Mouse (Mus musculus): ENCODE data around the gene Ttll4. TPM values are rescaled to one million over a fixed set of nuclear protein-coding genes. Genes with fewer than 3 reads are reported as not detected.

Ttll4 gene
- 46.8 and 55.5 TPM in 2 replicates for total RNA-seq (2014; fragmentation: Nextera tagmentation)
- total RNA-seq (2017): 19.8 and 38.2 TPM in 2 replicates

- peak; percentile 99 for ATAC-seq (replicated peaks; ENCODE audit: low FRiP score, low TSS enrichment, poor library complexity, severe bottlenecking)
Observed at GRCm38 (mm10) chr1:74661448-74662195, at the start of gene Ttll4. Ttll4 (plus strand) TSS chr1:74661745.

GRCm38 (mm10) chr1:74624183-74624582 lies 37.4 kb upstream of the Ttll4 start:
- no peak for ATAC-seq (replicated peaks; ENCODE audit: low FRiP score, low TSS enrichment, poor library complexity, severe bottlenecking)

GRCm38 (mm10) chr1:74626076-74626475 lies 35.5 kb upstream of the Ttll4 start:
- no peak for ATAC-seq (replicated peaks; ENCODE audit: low FRiP score, low TSS enrichment, poor library complexity, severe bottlenecking)

GRCm38 (mm10) chr1:74628001-74628400 lies 33.5 kb upstream of the Ttll4 start:
- ATAC-seq (replicated peaks; ENCODE audit: low FRiP score, low TSS enrichment, poor library complexity, severe bottlenecking): no peak

GRCm38 (mm10) chr1:74632734-74633133 lies 28.8 kb upstream of the Ttll4 start:
- no peak for ATAC-seq (replicated peaks; ENCODE audit: low FRiP score, low TSS enrichment, poor library complexity, severe bottlenecking)

GRCm38 (mm10) chr1:74643524-74643923 lies 18.0 kb upstream of the Ttll4 start:
- no peak for ATAC-seq (replicated peaks; ENCODE audit: low FRiP score, low TSS enrichment, poor library complexity, severe bottlenecking)

GRCm38 (mm10) chr1:74643926-74644325 lies 17.6 kb upstream of the Ttll4 start:
- ATAC-seq (replicated peaks; ENCODE audit: low FRiP score, low TSS enrichment, poor library complexity, severe bottlenecking): no peak

GRCm38 (mm10) chr1:74662253-74662865 lies 814 bp downstream of the Ttll4 start:
- ATAC-seq (replicated peaks; ENCODE audit: low FRiP score, low TSS enrichment, poor library complexity, severe bottlenecking): peak; percentile 18; the same call in 1 of the 2 replicates

GRCm38 (mm10) chr1:74665153-74665552 lies 3.6 kb downstream of the Ttll4 start:
- ATAC-seq (replicated peaks; ENCODE audit: low FRiP score, low TSS enrichment, poor library complexity, severe bottlenecking): no peak

GRCm38 (mm10) chr1:74668371-74668770 lies 6.8 kb downstream of the Ttll4 start:
- no peak for ATAC-seq (replicated peaks; ENCODE audit: low FRiP score, low TSS enrichment, poor library complexity, severe bottlenecking)

- ATAC-seq (replicated peaks; ENCODE audit: low FRiP score, low TSS enrichment, poor library complexity, severe bottlenecking): no peak
Observed at GRCm38 (mm10) chr1:74672731-74673130, 11.2 kb downstream of the Ttll4 start.

GRCm38 (mm10) chr1:74676863-74677262 lies 15.3 kb downstream of the Ttll4 start:
- ATAC-seq (replicated peaks; ENCODE audit: low FRiP score, low TSS enrichment, poor library complexity, severe bottlenecking): no peak

- ATAC-seq (replicated peaks; ENCODE audit: low FRiP score, low TSS enrichment, poor library complexity, severe bottlenecking): no peak
Observed at GRCm38 (mm10) chr1:74677843-74678242, 16.3 kb downstream of the Ttll4 start.

GRCm38 (mm10) chr1:74687131-74687530 lies 25.6 kb downstream of the Ttll4 start:
- no peak for ATAC-seq (replicated peaks; ENCODE audit: low FRiP score, low TSS enrichment, poor library complexity, severe bottlenecking)

- no peak for ATAC-seq (replicated peaks; ENCODE audit: low FRiP score, low TSS enrichment, poor library complexity, severe bottlenecking)
Observed at GRCm38 (mm10) chr1:74693891-74694583, 32.5 kb downstream of the Ttll4 start.

GRCm38 (mm10) chr1:74695836-74696235 lies 34.3 kb downstream of the Ttll4 start:
- ATAC-seq (replicated peaks; ENCODE audit: low FRiP score, low TSS enrichment, poor library complexity, severe bottlenecking): no peak

GRCm38 (mm10) chr1:74697416-74697815 lies 35.9 kb downstream of the Ttll4 start:
- ATAC-seq (replicated peaks; ENCODE audit: low FRiP score, low TSS enrichment, poor library complexity, severe bottlenecking): no peak

GRCm38 (mm10) chr1:74698353-74698752 lies 36.8 kb downstream of the Ttll4 start:
- ATAC-seq (replicated peaks; ENCODE audit: low FRiP score, low TSS enrichment, poor library complexity, severe bottlenecking): no peak

GRCm38 (mm10) chr1:74698791-74699190 lies 37.2 kb downstream of the Ttll4 start:
- ATAC-seq (replicated peaks; ENCODE audit: low FRiP score, low TSS enrichment, poor library complexity, severe bottlenecking): 0 out of 2 replicates have a peak, but pooled peaks have one; percentile 32

GRCm38 (mm10) chr1:74702142-74702553 lies 40.6 kb downstream of the Ttll4 start:
- no peak for ATAC-seq (replicated peaks; ENCODE audit: low FRiP score, low TSS enrichment, poor library complexity, severe bottlenecking)

Measured in megakaryocyte-erythroid progenitor cell, adult 5-6 weeks (primary cell).